Mouse (Mus musculus) gastrocnemius, adult 2 months (tissue): ENCODE data around the gene Osbp2. TPM values are rescaled to one million over a fixed set of nuclear protein-coding genes. Genes with fewer than 3 reads are reported as not detected.

Source experiments
- DNase-seq: peaks from one replicate; pipeline ENCODE4 v3.0.0; 2022
- H3K27ac ChIP-seq: fragments of 200-600 bp; 2 replicates; pipeline ENCODE4 v1.8.1; 2022; ENCODE audit warnings: mild to moderate bottlenecking
- H3K4me3 ChIP-seq: fragments of 200-600 bp; 2 replicates; pipeline ENCODE4 v1.8.1; 2022; ENCODE audit warnings: mild to moderate bottlenecking, moderate library complexity
- CTCF ChIP-seq: fragments of 200-600 bp; IDR thresholded peaks from 2 replicates; pipeline ENCODE4 v1.8.1; 2022; ENCODE audit warnings: antibody characterized with exemption, mild to moderate bottlenecking, moderate library complexity
- intact Hi-C: fragments of 180-260 bp; cut with DNase I; formaldehyde crosslinking; loops from one replicate; pipeline ENCODE4 v1.15.1; 2025
- total RNA-seq, 2 experiments: library from RNA; stranded (reverse); gene quantifications; 2 replicates each; pipeline ENCODE4 v1.2.3; 2021

Osbp2 gene
- total RNA-seq, 2 experiments from 2014 or later = 0.71 to 1.3 TPM

- no peak for TF ChIP-seq CTCF
- no peak for DNase-seq
- intact Hi-C loops = no loop called here
Measured at GRCm38 (mm10) chr11:3857902-3858301, 5.8 kb downstream of the Osbp2 start.

GRCm38 (mm10) chr11:3855846-3856245 lies 7.9 kb downstream of the Osbp2 start:
- no peak for TF ChIP-seq CTCF
- intact Hi-C loops = no loop called here
- Histone ChIP-seq H3K4me3 (no peak overlapping the region), H3K27ac (no peak overlapping the region)
- no peak for DNase-seq

More at GRCm38 (mm10) chr11:3857902-3858301, 5.8 kb downstream of the Osbp2 start:
- no peak overlapping the region for H3K27ac ChIP-seq
- no peak overlapping the region for H3K4me3 ChIP-seq

GRCm38 (mm10) chr11:3854156-3854555 lies 9.5 kb downstream of the Osbp2 start:
- no peak for TF ChIP-seq CTCF
- intact Hi-C loops = no loop called here
- DNase-seq = no peak
- H3K27ac ChIP-seq = no peak overlapping the region
- H3K4me3 ChIP-seq = no peak overlapping the region

- Histone ChIP-seq H3K4me3 (no peak overlapping the region), H3K27ac (no peak overlapping the region)
- intact Hi-C loops = no loop called here
- peak; percentile 36 for DNase-seq
- no peak for TF ChIP-seq CTCF
Measured at GRCm38 (mm10) chr11:3853481-3854034, 10.1 kb downstream of the Osbp2 start.

GRCm38 (mm10) chr11:3853031-3853430 lies 10.7 kb downstream of the Osbp2 start:
- intact Hi-C loops = no loop called here
- no peak overlapping the region for H3K27ac ChIP-seq
- DNase-seq = no peak
- no peak for TF ChIP-seq CTCF
- no peak overlapping the region for H3K4me3 ChIP-seq

- TF ChIP-seq CTCF = no peak
- DNase-seq = no peak
- intact Hi-C loops = no loop called here
- Histone ChIP-seq H3K27ac (no peak overlapping the region), H3K4me3 (no peak overlapping the region)
Measured at GRCm38 (mm10) chr11:3851872-3852271, 11.8 kb downstream of the Osbp2 start.

- no peak overlapping the region for H3K27ac ChIP-seq
- DNase-seq = no peak
- TF ChIP-seq CTCF = no peak
- no peak overlapping the region for H3K4me3 ChIP-seq
- intact Hi-C loops = no loop called here
Measured at GRCm38 (mm10) chr11:3850746-3851277, 12.9 kb downstream of the Osbp2 start.

- H3K27ac ChIP-seq = no peak overlapping the region
- no peak for TF ChIP-seq CTCF
- H3K4me3 ChIP-seq = no peak overlapping the region
- no peak for DNase-seq
- intact Hi-C loops = no loop called here
Measured at GRCm38 (mm10) chr11:3850315-3850614, 13.4 kb downstream of the Osbp2 start.

- TF ChIP-seq CTCF = no peak
- Histone ChIP-seq H3K4me3 (no peak overlapping the region), H3K27ac (no peak overlapping the region)
- DNase-seq = no peak
- intact Hi-C loops = no loop called here
Measured at GRCm38 (mm10) chr11:3849469-3850314, 14.0 kb downstream of the Osbp2 start.

- DNase-seq = no peak
Measured at GRCm38 (mm10) chr11:3846351-3846750, 17.4 kb downstream of the Osbp2 start.

GRCm38 (mm10) chr11:3843943-3844734 lies 19.6 kb downstream of the Osbp2 start:
- no peak overlapping the region for H3K27ac ChIP-seq
- no peak for TF ChIP-seq CTCF

More at GRCm38 (mm10) chr11:3846351-3846750, 17.4 kb downstream of the Osbp2 start:
- no peak overlapping the region for H3K27ac ChIP-seq
- intact Hi-C loops = no loop called here
- no peak for TF ChIP-seq CTCF
- no peak overlapping the region for H3K4me3 ChIP-seq

GRCm38 (mm10) chr11:3835271-3835670 lies 28.4 kb downstream of the Osbp2 start:
- Histone ChIP-seq H3K27ac (no peak overlapping the region), H3K4me3 (no peak overlapping the region)
- DNase-seq = no peak
- intact Hi-C loops = no loop called here
- TF ChIP-seq CTCF = no peak

More at GRCm38 (mm10) chr11:3843943-3844734, 19.6 kb downstream of the Osbp2 start:
- no peak overlapping the region for H3K4me3 ChIP-seq
- no peak for DNase-seq
- intact Hi-C loops = no loop called here
